Mouse (Mus musculus) hindbrain, postnatal 0 days (tissue): ENCODE measurements around the gene Stag1. TPM values are rescaled to one million over a fixed set of nuclear protein-coding genes. Genes with fewer than 3 reads are reported as not detected.
A peak's percentile ranks its signal among the peaks of the same experiment; 100 is the strongest.

Experiments
- ATAC-seq: fragments of 200-750 bp; cut with Nextera tagmentation; 2 replicates; pipeline ENCODE4 v1.8.0; 2017; ENCODE audit warnings: mild to moderate bottlenecking, moderate TSS enrichment, moderate library complexity
- DNase-seq: peaks from one replicate; pipeline ENCODE4 v3.0.0-alpha.2; 2015; ENCODE audit warnings: low spot score
- H3K27ac ChIP-seq: fragments of 300-500 bp; sonication (generic); 2 replicates; pipeline ENCODE4 v1.5.1; 2014; ENCODE audit warnings: mild to moderate bottlenecking
- H3K27me3 ChIP-seq: fragments of 300-500 bp; sonication (generic); 2 replicates; pipeline ENCODE4 v1.6.1; 2014; ENCODE audit warnings: low read length, mixed read lengths; ENCODE audit not compliant: insufficient read depth
- H3K36me3 ChIP-seq: fragments of 300-500 bp; sonication (generic); 2 replicates; pipeline ENCODE4 v1.6.1; 2014; ENCODE audit warnings: low read length, mixed read lengths; ENCODE audit not compliant: insufficient read depth
- H3K4me1 ChIP-seq: fragments of 300-500 bp; sonication (generic); 2 replicates; pipeline ENCODE4 v1.6.1; 2014; ENCODE audit warnings: antibody characterized with exemption, low read length, mixed read lengths; ENCODE audit not compliant: insufficient read depth
- H3K4me2 ChIP-seq: fragments of 300-500 bp; sonication (generic); 2 replicates; pipeline ENCODE4 v1.6.1; 2014; ENCODE audit warnings: low read depth, mild to moderate bottlenecking, low read length, moderate library complexity, mixed read lengths
- H3K4me3 ChIP-seq: fragments of 300-500 bp; sonication (generic); 2 replicates; pipeline ENCODE4 v1.5.1; 2014; ENCODE audit warnings: low read length
- H3K9ac ChIP-seq: fragments of 300-500 bp; sonication (generic); replicated peaks from 2 replicates; pipeline ENCODE4 v1.6.1; 2014; ENCODE audit warnings: mild to moderate bottlenecking, low read length, moderate library complexity, mixed read lengths
- H3K9me3 ChIP-seq: fragments of 300-500 bp; sonication (generic); 2 replicates; pipeline ENCODE4 v1.6.1; 2016; ENCODE audit warnings: low read length, mixed read lengths
- CTCF ChIP-seq: IDR thresholded peaks from 2 replicates; pipeline ENCODE4 v1.5.1; 2016; ENCODE audit warnings: antibody characterized with exemption, control low read depth, low read depth
- WGBS: fragments of 180-500 bp; shearing (Covaris S2); extraction: QIAGEN DNeasy Blood & Tissue Kit; methylation state at CpG from one replicate; pipeline ENCODE4 v1.1.7; 2014; 5-methylcytosine and 5-hydroxymethylcytosine counted together
- polyA plus RNA-seq: library from polyadenylated mRNA; unstranded; fragments of >200 nt; fragmentation: Nextera tagmentation; extraction: Ambion mirVana; gene quantifications from 2 replicates; pipeline ENCODE4 v1.2.1, GENCODE M21; 2015
- total RNA-seq: library from RNA; depleted of rRNA; stranded (reverse); fragments of >200 nt; gene quantifications from 2 replicates; pipeline ENCODE4 v1.2.3, GENCODE M21; 2014

Gene Stag1
- total and polyA plus RNA-seq, 2 experiments from 2014 or later: 26.1 to 33.9 TPM

DNA sequence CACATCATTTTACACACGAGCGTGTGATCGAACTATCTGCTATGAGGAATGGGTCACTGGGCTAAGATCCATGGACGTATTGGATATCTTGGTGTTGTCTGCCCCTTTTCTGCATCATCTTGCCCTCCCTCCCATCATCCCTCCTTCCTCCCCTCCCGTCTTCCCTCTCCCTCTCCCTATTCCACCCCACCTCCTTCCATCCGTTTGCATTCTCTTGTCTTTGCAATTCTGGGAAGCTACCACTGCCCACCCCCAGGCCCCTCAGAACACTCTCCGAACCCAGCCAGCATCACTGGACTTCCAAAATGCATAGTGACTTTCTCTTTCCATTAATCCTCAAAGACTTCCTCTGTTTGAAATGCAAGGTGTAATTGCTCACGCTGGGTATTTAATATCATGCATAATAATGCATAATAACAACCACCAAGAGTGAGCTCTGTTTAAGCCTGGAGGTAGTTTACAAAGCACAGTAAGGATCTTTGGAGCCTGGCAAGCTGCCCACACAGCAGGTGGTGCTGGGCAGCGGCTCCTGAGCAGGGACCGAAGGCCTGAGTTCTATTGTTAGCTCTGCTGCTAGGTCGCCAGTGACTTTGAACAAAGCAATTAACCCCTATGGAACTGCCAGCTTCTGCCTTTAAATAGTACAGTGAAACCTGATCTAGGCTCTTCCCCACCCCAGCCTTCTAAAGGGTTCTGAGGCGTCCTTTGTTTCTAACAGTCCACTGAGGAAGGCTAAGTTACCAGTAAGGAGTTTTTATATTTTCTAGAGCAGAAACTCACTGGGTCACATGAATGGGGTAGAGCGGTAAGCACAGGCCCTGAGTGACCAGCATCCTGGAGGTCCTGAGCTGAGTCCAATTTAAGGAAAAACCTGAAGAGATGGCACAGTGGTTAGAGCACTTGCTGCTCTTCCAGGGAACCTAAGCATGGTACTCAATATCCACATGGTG lies 15.8 kb upstream of the Stag1 start:
- no peak overlapping the region for H3K27ac ChIP-seq
- no peaks in the 10 kb centered on the region for H3K9me3 ChIP-seq
- DNase-seq (peak; percentile 71), ATAC-seq (no peak)
- H3K4me1 ChIP-seq: peaks cover 10% of the 10 kb centered on the region; the same call in 1 of the 2 replicates
- no peak overlapping the region for H3K4me3 ChIP-seq
- no peak overlapping the region for H3K9ac ChIP-seq
- no peaks in the 10 kb centered on the region for H3K36me3 ChIP-seq
- H3K4me2 ChIP-seq: no peak overlapping the region
- no peak for TF ChIP-seq CTCF
- WGBS: 26% methylated on average over 13 of the region's 13 CpGs
- no peaks in the 10 kb centered on the region for H3K27me3 ChIP-seq

DNA sequence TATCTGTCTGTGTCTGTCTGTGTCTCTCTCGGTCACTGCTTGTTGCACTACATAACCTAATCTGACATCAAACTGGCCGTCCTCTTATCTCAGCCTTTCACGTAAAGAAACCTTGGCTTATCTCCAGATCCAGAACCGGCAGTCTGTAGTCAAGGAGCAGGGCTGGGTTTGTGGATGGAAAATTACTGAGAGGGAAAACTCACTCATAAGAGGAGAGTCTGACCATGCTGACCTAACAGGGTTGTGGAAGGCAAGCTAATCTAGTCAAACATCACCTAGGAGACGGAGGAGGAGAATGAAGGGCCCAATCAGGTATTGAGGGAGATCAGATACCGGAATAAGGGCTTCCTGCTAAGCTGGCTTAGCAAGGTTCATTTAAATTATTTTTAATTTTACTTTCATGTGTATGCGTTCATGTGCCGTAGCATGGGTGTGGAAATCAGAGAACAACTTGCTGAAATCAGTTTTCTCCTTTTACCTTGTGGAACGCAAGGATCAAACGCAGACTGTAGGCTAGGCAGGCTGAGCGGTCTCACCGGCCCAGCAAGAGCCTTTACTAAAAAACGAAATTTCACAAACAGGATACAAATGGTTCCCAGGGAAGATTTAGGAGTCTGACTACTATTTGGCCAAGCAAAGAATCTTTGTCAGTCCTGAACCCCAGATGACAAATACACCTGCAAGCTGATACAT lies 14.6 kb upstream of the Stag1 start:
- Histone ChIP-seq H3K36me3 (no peaks in the 10 kb centered on the region), H3K9ac (no peak overlapping the region), H3K4me3 (no peak overlapping the region), H3K4me1 (peaks cover 10% of the 10 kb centered on the region; the same call in 1 of the 2 replicates), H3K9me3 (no peaks in the 10 kb centered on the region), H3K27ac (no peak overlapping the region), H3K27me3 (no peaks in the 10 kb centered on the region), H3K4me2 (no peak overlapping the region)
- DNase-seq (peak; percentile 18), ATAC-seq (no peak)
- no peak for TF ChIP-seq CTCF
- 50% methylated on average over 13 of the region's 13 CpGs for WGBS

DNA sequence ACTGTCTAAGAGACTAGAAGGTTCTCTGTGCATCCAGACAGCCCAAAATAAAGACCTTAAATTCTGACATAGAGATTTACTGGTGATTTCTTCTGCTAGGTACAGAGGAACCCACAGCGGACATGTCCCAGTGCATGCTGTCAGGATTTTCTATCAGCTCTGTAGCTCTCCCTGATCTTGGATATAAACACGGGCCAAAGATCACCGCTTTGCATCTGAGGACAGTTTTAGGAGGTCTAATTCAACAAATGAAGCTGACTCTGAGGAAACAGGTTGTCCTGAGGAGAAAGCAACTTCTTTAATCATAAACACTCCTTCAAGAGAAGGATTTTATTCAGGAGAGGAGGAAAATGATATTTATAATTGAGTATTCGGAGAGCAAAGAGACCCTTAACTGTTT lies 13.6 kb upstream of the Stag1 start:
- Histone ChIP-seq H3K4me3 (no peak overlapping the region), H3K4me2 (no peak overlapping the region), H3K9ac (no peak overlapping the region), H3K4me1 (peaks cover 10% of the 10 kb centered on the region; the same call in 1 of the 2 replicates), H3K36me3 (no peaks in the 10 kb centered on the region), H3K9me3 (no peaks in the 10 kb centered on the region), H3K27ac (no peak overlapping the region), H3K27me3 (no peaks in the 10 kb centered on the region)
- no peak for TF ChIP-seq CTCF
- 87% methylated on average over 4 of the region's 4 CpGs for WGBS
- DNase-seq (no peak), ATAC-seq (no peak)

DNA sequence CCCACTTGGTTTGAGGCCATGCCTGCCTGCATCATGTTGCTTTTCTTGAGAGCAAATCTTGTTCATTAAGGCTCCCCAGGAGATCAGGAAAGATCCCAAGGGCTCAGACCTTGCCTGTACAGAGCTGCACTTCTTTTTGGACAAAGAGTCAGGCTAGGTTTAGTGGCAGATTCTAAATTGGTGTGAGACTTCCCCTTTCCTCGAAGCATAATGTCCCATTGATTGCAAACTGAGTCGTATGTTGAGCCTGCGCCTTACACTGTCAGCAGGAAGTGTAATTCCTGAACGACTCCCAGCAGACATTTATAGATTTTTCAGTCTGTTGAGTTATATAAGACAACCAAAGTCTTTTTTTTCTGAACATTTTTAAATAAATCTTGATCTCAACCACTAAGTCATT lies 7.1 kb upstream of the Stag1 start:
- no peak for TF ChIP-seq CTCF
- no peak overlapping the region for H3K27ac ChIP-seq
- no peak overlapping the region for H3K4me3 ChIP-seq
- H3K27me3 ChIP-seq: no peaks in the 10 kb centered on the region
- 72% methylated on average over 4 of the region's 4 CpGs for WGBS
- no peaks in the 10 kb centered on the region for H3K36me3 ChIP-seq
- H3K9me3 ChIP-seq: no peaks in the 10 kb centered on the region
- no peaks in the 10 kb centered on the region for H3K4me1 ChIP-seq
- H3K9ac ChIP-seq: no peak overlapping the region
- no peak for DNase-seq
- no peak for ATAC-seq
- no peak overlapping the region for H3K4me2 ChIP-seq

DNA sequence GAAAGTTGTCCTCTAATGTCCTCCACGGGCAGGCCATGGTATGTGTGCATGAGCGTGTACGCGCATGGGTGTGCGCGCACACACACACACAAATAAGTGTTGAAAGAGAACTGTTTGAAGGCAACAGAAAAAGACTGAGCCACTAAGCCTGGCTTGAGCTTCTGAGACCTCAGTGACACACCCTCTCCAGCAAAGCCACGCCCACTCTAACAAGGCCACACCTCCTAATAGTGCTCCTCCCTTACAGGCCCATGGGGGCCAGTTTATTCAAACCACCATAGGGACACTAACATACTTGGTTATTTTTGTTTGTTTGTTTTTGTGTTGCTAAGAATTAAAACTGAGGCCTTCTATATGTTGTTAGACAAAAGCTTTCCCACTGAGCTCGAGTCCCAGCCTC lies 1.3 kb upstream of the Stag1 start:
- H3K36me3 ChIP-seq: no peaks in the 10 kb centered on the region
- no peaks in the 10 kb centered on the region for H3K9me3 ChIP-seq
- WGBS: 88% methylated on average over 8 of the region's 8 CpGs
- TF ChIP-seq CTCF: no peak
- ATAC-seq: no peak
- H3K9ac ChIP-seq: no peak overlapping the region
- no peak overlapping the region for H3K4me3 ChIP-seq
- H3K27me3 ChIP-seq: no peaks in the 10 kb centered on the region
- no peak overlapping the region for H3K4me2 ChIP-seq
- no peak overlapping the region for H3K27ac ChIP-seq
- no peak for DNase-seq
- H3K4me1 ChIP-seq: 0 out of 2 replicates have a peak, but pooled peaks cover 3% of the 10 kb centered on the region

DNA sequence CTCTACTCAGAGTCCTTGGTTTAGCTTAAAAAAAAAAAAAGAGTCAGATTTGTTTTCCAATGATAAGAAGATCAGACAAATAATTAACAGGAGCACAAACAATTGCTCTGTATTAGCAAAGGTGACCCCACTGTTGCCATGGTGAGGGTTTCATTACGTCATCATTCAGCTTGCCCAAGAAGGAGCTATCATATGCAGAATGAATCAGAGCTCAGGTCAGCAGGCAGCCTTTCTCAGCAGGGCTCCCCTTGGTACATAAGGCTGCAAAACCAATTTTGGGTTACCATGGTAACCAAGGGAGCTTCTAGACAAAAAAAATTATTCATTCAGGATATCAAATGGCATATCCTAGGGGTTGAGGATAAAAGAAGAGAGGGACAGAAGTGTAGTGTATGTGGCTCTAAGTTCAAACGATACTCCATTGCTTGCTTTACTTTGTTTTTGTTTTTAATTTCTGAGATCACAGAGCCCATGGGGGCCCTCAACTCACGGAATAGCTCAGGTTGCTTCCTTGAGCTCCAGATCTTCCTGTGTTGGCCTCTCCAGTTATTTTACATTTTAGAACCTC lies 2.2 kb downstream of the Stag1 start:
- no peak for TF ChIP-seq CTCF
- ATAC-seq: peak; percentile 78

More for the DNA sequence above, 2.2 kb downstream of the Stag1 start:
- no peak overlapping the region for H3K4me3 ChIP-seq
- H3K36me3 ChIP-seq: no peaks in the 10 kb centered on the region
- H3K4me2 ChIP-seq: no peak overlapping the region
- H3K9ac ChIP-seq: no peak overlapping the region
- 0 out of 2 replicates have a peak, but pooled peaks cover 3% of the 10 kb centered on the region for H3K4me1 ChIP-seq
- H3K27ac ChIP-seq: no peak overlapping the region; the same call in 1 of the 2 replicates
- peak; percentile 69 for DNase-seq
- H3K9me3 ChIP-seq: no peaks in the 10 kb centered on the region
- H3K27me3 ChIP-seq: no peaks in the 10 kb centered on the region
- 24% methylated on average over 3 of the region's 3 CpGs for WGBS
